ENCODE assay signal across 19 mouse cellular contexts in genomic region chr8:10629862-10630261, GRCm38 (mm10).
DNase-seq lines count a peak whose midpoint lies in the region; ATAC-seq and TF ChIP-seq lines count a peak whose summit lies in the region.
"Had no signal": no experiment of that assay in that cellular context is flagged by ENCODE, and none has a peak within 500 bp of the region (broad histone marks: within the 10 kb centered on the region; RNA-seq: fewer than 3 reads in every experiment).

No protein-coding gene starts in this region.

- ATAC-seq in kidney, embryonic 15.5 days (replicated peaks; ENCODE audit: low FRiP score), result no peak
- ATAC-seq: forebrain, embryonic 16.5 days; intestine, embryonic 16.5 days; midbrain, embryonic 15.5 days had no signal

- no peaks in the 10 kb centered on the region for H3K36me3 ChIP-seq in kidney, embryonic 15.5 days
- H3K36me3 ChIP-seq in kidney, adult 2 months (ENCODE audit: control insufficient read depth, insufficient read depth, low read length), result no peaks in the 10 kb centered on the region
- H3K36me3 ChIP-seq: heart, embryonic 13.5 days; midbrain, embryonic 15.5 days had no signal

- H3K4me2 ChIP-seq in kidney, embryonic 15.5 days, result no peak overlapping the region
- H3K4me2 ChIP-seq: heart, embryonic 13.5 days; midbrain, embryonic 15.5 days had no signal

- TF ChIP-seq CTCF in kidney, adult 2 months (conservative IDR thresholded peaks at IDR 0.05; ENCODE audit: insufficient read depth, insufficient read length, low read depth, low read length), result no peak
- no peak for TF ChIP-seq CTCF in embryonic fibroblast, embryonic 13.5 days (IDR thresholded peaks at IDR 0.05; ENCODE audit: borderline replicate concordance, insufficient read depth, low read length)

- no peak overlapping the region for H3K4me3 ChIP-seq in kidney, embryonic 15.5 days (replicated peaks)
- H3K4me3 ChIP-seq in kidney, adult 2 months (ENCODE audit: insufficient read depth, low read depth, low read length), result no peak overlapping the region
- H3K4me3 ChIP-seq in embryonic fibroblast, embryonic 13.5 days (ENCODE audit: insufficient read depth, low read length), result no peak overlapping the region
- H3K4me3 ChIP-seq: heart, embryonic 13.5 days; midbrain, embryonic 15.5 days had no signal

- no peak for TF ChIP-seq POLR2A in kidney, adult 2 months (IDR thresholded peaks at IDR 0.05; ENCODE audit: low read depth, low read length)
- no peak for TF ChIP-seq POLR2A in embryonic fibroblast, embryonic 13.5 days (IDR thresholded peaks at IDR 0.05; ENCODE audit: low read depth, low read length)

- H3K9ac ChIP-seq in kidney, embryonic 15.5 days, result no peak overlapping the region
- H3K9ac ChIP-seq: heart, embryonic 13.5 days; liver, embryonic 14.5 days; midbrain, embryonic 15.5 days had no signal

- peak overlapping the region; percentile 64 for H3K27ac ChIP-seq in kidney, embryonic 15.5 days
- no peak overlapping the region for H3K27ac ChIP-seq in kidney, adult 2 months (ENCODE audit: insufficient read depth, low read depth, low read length)
- H3K27ac ChIP-seq in embryonic fibroblast, embryonic 13.5 days (ENCODE audit: insufficient read depth, low read length), result peak overlapping the region; percentile 50
- H3K27ac ChIP-seq: heart, embryonic 13.5 days; liver, embryonic 14.5 days; midbrain, embryonic 15.5 days had no signal

- DNase-seq in kidney, adult 2 months, result no peak
- DNase-seq in 3T3-L1 (ENCODE audit: low read depth, low spot score), result peak; percentile 75
- peak; percentile 65 for DNase-seq in Muller cell, postnatal 12 days (ENCODE audit: inconsistent ontology term)
- no peak for DNase-seq in urinary bladder, adult 2 months (ENCODE audit: low spot score)
- no peak for DNase-seq in ovary, postnatal 14 days (ENCODE audit: low spot score)
- DNase-seq: cerebellum, adult 11 months; cerebellum, postnatal 36 days; gastrocnemius, postnatal 14 days; heart, postnatal 4 days; layer of hippocampus, postnatal 36 days; left cerebral cortex, postnatal 4 days; right cerebral cortex, postnatal 25 days had no signal

- no peaks in the 10 kb centered on the region for H3K9me3 ChIP-seq in kidney, embryonic 15.5 days (replicated peaks)
- H3K9me3 ChIP-seq: heart, embryonic 13.5 days; midbrain, embryonic 15.5 days had no signal

- peaks cover 29% of the 10 kb centered on the region for H3K4me1 ChIP-seq in kidney, embryonic 15.5 days
- H3K4me1 ChIP-seq in kidney, adult 2 months (ENCODE audit: control insufficient read depth, insufficient read depth, low read length), result no peaks in the 10 kb centered on the region
- peaks cover 16% of the 10 kb centered on the region for H3K4me1 ChIP-seq in embryonic fibroblast, embryonic 13.5 days (ENCODE audit: control insufficient read depth, insufficient read depth, low read length)

- 34% methylated on average over 5 of the region's 5 CpGs for WGBS in kidney, embryonic 15.5 days
- WGBS in kidney, adult 2 months, result 50% methylated on average over 5 of the region's 5 CpGs

- no peaks in the 10 kb centered on the region for H3K27me3 ChIP-seq in kidney, embryonic 15.5 days
- H3K27me3 ChIP-seq in kidney, adult 2 months (replicated peaks; ENCODE audit: control insufficient read depth, insufficient read depth, low read length), result no peaks in the 10 kb centered on the region
- H3K27me3 ChIP-seq: heart, embryonic 13.5 days; midbrain, embryonic 15.5 days had no signal

Comparison
In these comparisons a context has a peak if more than half of its experiments do, and no peak if none do; other contexts are left out.
1. DNase-seq: peak in 3T3-L1 (single experiment) and Muller cell, postnatal 12 days (single experiment); none in kidney, adult 2 months (single experiment), urinary bladder, adult 2 months (single experiment) and ovary, postnatal 14 days (single experiment).